Mouse (Mus musculus): ENCODE measurements around the gene Il7r.

Gene Il7r

DNA sequence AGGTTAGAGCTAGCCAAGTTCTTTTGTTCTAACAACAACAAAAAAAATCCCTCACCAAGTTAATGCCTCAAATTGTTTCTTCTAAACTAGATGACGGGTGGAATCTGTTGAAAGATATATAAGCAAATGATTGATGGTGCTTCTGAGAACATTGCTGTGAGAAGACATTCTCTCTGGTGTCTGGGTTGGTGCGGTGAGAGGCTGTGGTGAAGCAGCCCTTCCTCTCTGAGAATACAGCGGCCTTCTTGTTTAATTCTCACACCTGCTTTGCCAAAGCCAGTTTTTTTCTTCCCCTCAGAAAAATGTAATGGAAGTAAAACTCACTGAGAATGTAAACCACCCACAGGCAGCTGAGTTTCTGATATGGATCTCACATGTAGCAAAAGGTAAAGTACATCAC is 57.8 kb downstream of the Il7r start:
- peak; percentile 48 for DNase-seq (ENCODE audit: low read depth, low spot score)

DNA sequence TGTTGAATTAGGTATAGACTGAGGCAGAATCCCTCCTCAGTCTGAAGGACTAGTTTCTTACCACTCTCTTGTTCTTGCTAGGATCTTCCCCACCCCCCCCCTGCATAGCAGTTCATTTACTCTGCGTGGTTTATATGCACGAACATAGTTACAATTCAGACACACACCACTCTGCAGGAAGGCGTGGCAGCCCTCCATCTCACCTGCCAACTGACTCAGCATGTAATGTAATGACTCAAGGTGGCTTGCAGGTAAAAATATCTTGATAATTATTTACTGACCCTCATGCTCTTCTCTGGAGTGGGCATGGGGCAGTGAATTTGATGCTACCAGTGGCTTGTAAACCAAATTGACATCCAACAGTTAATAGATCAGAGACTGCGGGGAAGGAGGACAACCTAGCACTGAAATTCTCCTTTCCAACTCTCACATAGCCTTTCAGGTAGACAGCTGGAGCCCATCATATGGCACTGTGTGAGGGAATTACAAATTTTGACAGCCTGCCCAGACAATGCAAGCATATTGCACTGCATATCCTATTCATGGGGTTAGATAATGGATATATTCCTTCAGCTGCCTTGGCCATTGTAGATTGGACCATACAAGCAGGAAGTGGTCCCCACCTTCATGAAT is 58.8 kb downstream of the Il7r start:
- no peak for DNase-seq (ENCODE audit: low read depth, low spot score)

DNA sequence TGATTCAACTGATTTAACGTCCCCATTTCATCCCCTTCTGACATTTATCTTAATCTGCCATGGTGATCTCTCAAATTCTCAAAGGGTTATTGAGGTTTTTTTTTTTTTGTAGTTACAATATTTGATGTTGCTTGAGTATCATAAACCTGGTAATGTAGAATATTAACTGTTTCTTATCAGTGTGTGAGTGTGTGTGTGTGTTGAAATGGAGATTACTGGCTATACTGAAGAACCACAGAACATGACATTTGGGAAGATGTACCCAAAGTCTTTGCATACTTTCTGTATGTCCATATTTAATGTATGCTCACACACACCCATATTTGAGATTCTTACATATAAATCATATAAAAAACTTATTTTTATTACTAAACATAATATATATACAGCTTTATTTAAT is 65.9 kb downstream of the Il7r start:
- no peak for DNase-seq (ENCODE audit: low read depth, low spot score)

DNA sequence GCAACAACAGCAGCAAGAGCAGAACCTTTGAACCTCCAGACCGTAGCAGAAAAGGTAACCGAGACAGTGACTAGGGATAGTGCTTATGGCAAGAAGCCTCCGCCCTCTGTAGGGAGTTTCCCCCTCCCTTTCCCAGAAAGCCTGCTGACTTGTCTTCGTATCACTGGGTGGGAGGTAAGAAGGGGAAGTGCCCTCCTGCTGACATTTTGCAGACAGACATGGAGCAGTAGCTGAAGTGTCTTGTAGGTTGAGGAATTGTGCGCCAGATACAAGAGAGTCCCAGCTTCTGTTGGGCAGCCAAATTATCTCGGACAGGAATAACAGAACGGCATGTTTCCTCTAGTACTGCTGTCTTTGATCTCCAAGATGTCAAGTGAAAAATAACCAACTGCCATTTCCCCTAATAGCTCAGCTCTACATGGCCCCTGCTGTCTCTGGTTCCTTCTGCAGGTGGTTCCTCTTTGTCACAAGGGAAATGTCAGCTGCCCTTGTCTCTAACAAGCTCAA is 66.4 kb downstream of the Il7r start:
- DNase-seq (ENCODE audit: low read depth, low spot score): peak; percentile 58
